Mouse (Mus musculus) spleen, adult 18-20 months (tissue): ENCODE results near the gene Tcp11.

Experiments used
- DNase-seq, 2 experiments: peaks; one replicate each; pipeline ENCODE4 v3.0.0; 2022; ENCODE audit warnings: mixed read lengths in 2 of 2

Tcp11 gene

GRCm38 (mm10) chr17:28080045-28080816 lies at the start of gene Tcp11:
Gene Tcp11 (minus strand): TSS chr17:28080639.
- peak; percentile 48 to 54 for DNase-seq

DNA sequence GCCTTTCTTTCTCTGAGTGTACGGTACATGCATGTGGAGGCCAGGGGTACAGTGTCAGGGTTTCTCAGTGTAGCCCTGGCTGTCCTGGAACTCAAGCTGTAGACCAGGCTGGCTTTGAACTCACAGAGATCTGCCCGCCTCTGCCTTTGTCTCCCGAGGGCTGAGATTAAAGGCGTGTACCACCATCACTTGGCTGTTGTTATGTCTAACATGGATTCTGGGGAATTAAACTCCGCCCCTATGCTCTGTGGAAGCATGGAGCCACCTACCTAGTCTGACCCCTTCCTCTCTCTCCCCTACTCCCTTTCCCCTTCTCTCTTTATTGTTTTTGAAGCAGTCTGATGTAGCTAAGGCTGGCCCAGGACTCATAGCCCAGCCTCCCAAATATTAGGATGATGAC lies 49.4 kb upstream of the Tcp11 start:
- DNase-seq, result no peak

DNA sequence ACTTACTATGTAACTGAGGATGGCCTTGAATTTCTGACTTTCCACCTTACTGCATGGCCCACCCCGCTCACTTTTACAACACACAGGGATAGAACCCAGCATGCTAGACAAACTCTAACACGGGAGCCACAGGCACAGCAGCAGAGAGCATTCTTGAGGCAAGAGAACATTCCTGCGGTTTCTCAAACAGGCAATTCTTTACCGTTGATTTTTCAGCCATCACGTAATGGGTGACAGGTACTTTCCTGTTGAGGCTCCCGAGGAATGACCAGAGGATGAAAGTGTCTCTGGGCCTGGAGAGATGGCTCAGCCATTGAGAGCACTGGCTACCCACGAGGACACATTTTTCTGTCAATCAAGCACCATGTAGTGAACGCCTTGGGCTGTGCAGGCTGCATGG lies 43.9 kb upstream of the Tcp11 start:
- no peak for DNase-seq

DNA sequence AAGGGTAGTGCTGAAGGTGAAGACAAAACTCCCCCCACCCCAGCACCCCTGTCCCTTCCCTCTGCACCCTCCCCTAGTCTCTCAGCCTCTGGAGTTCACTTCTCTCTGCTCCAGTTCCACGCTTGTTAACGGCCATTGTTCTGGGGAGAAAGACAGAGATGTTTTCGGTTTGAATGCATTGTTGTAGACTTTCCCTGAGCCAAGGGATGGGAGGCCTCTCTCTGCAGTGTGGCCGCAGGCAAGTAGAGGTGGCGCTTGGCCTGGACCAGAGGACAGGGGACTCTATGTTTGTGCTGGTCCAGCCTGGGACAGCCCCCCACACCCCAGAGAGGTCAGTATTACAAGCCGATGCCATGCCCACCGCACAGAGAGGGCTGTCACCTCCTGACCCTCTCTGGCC lies 43.2 kb upstream of the Tcp11 start:
- no peak for DNase-seq

DNA sequence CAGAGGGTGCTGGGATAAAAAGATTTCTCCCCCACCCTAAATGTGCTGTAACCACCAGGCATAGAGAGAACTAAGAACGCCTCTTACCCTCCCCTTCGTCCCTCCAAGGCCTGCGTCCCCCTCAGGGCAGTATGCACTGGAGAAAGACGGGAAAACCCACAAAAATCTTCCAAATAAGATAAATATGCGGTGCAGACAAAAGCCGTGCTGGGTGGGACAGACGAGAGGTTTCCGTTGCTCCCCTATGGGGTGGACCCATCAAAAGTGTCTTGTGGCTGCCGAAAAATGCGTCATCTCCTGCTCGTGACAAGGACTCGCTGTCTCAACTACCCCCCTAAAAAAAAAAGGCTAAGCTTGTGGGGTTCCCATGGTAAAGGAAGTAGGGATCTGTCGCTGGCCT lies 42.5 kb upstream of the Tcp11 start:
- DNase-seq, result no peak

GRCm38 (mm10) chr17:28120460-28120859 lies 40.0 kb upstream of the Tcp11 start:
- no peak for DNase-seq

GRCm38 (mm10) chr17:28117451-28118209 lies 37.2 kb upstream of the Tcp11 start:
- DNase-seq, result no peak

GRCm38 (mm10) chr17:28116335-28116734 lies 35.9 kb upstream of the Tcp11 start:
- no peak for DNase-seq

DNA sequence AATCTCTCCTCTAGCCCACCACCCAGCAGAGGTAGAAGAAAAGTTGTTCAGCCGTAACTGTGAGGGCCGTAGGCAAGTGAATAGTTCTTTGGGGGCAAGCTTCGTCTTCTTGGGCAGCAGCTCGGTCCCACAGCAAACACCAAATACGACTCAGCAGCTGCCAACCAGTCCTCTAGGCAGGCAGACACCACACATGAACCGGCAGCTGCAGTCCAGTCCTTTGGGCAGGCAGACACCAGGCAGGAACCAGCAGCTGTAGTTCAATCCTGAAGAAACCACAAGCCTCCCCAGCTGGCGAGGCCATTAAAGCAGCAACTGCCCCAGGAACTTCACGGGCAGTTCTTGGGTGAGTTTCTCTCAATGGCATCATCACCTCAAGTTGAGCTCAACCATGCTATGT lies 31.8 kb upstream of the Tcp11 start:
- DNase-seq, result no peak

DNA sequence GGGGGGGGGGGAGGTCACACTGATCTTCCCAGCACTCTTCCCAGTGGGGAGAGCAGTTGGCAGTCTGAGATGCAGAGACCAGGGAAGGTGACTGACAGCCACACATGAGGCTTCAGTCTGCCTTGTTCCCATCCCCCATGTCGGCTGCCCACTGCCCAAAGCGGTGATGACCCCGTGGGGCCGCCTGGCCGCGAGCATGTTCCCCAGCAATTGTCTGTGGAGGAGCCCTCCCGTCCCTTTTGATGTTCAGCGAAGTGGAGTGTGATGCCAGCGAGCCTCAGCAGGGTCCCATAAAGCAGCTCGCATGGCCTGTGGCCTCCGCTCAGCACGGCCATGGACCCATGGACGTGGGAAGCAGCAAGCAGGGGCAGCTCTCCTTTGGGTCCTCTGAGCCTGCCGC lies 26.8 kb upstream of the Tcp11 start:
- DNase-seq, result no peak

GRCm38 (mm10) chr17:28106352-28106751 lies 25.9 kb upstream of the Tcp11 start:
- no peak for DNase-seq

DNA sequence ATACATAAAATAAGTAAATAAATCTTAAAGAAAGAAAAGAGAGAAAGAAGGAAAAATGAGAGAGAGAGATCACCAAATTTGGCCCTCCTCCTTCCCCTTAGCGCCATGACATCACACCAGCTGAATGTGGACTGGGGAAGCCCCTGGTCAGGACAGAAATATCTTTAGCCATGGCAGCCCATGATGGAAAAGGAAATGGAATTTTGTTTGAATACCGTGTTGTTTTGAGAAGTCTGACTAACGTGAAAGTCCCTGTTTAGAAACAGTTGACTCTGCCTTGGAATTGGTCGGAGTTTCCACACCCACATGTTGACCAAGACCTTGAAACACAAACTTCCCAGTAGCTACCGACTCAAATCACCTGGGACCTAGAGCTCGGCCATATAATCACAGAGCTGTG lies 24.0 kb upstream of the Tcp11 start:
- no peak for DNase-seq

GRCm38 (mm10) chr17:28101902-28102319 lies 21.5 kb upstream of the Tcp11 start:
- no peak for DNase-seq

DNA sequence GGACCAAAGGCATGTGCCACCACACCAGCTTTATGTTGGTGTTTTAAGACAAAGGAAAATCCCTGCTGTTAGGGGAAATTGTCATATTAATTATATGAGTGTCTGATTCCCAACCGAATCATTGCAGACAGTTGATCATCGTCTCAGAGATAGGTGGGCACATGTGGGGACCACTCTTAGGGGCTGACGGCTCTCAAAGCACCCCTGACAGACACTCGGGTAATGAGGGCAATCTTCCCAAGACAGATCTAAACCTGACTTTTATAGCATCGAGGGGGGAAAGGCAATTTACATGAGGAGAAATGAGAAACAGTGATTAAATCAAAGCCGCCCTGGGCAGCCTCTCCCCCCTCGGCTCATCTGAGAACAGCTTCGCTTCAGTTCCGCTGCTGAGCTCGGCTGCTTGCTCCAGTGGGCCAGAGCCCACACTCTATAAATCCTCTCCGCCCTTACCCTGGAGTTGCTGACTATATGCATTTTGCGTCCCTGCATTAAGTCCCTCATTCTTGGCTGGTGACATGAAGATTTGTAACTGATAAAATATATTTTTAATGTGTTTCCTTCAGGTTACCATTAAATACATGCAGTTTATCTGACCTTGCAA lies 20.9 kb upstream of the Tcp11 start:
- no peak for DNase-seq

GRCm38 (mm10) chr17:28100669-28101068 lies 20.2 kb upstream of the Tcp11 start:
- DNase-seq, result no peak

DNA sequence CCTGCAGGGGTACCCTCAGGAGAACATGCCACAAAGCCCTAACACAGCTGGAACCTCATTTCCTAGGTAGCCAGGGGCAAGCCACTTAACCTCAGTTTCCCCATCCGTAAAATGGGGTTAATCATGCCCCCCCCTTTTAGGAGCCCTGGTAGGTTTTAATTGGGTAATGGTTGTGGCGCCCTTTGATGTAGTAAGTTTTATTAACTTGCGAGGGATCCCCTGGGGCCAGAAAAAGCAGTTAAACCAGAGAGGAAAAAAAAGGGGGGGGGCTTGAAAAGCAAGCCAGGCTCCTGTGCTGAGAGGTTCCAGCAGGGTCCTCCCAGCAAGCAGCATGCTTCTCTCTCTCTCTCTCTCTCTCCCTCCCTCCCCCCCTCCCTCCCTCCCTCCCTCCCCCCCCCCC lies 18.6 kb upstream of the Tcp11 start:
- DNase-seq, result no peak

DNA sequence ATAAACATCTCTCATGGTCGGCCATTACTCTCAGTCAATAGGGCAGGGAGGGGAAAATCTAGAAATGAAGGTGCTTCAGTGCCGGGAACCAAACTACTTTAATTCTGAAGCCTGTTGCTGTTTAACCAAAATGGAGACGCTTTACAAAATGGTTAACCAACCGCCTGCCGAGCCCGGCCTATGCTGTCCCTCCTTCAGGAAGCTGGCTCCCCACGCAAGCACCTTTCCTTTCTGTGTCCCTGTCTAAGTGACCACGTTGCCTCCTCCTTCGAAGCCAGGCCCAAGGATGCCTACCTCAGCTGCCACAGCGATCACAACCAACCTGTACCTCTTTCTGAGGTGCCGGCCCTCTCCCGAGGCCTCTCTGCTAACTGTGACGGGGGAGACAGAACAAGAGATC lies 16.9 kb upstream of the Tcp11 start:
- no peak for DNase-seq

DNA sequence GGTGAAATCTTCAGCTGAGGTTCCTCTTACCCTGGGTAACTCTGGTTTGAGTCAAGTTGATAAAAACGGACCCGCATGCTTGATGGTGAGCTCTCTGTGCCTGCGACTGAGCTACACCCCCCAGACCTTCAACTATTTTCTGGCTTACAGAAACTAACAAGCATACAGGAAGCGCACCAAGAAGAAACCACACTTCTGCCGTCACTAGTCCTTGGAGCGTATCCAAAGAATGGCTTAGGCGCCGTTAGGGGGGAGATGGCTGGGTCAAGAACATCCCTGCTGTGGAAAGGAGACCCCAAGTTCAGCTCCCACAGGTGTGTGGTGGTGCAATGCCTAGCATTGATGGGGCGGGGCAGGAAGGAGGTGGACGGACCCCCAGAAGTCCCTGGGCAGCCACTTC lies 16.0 kb upstream of the Tcp11 start:
- DNase-seq, result no peak

GRCm38 (mm10) chr17:28093837-28094236 lies 13.4 kb upstream of the Tcp11 start:
- DNase-seq, result no peak

DNA sequence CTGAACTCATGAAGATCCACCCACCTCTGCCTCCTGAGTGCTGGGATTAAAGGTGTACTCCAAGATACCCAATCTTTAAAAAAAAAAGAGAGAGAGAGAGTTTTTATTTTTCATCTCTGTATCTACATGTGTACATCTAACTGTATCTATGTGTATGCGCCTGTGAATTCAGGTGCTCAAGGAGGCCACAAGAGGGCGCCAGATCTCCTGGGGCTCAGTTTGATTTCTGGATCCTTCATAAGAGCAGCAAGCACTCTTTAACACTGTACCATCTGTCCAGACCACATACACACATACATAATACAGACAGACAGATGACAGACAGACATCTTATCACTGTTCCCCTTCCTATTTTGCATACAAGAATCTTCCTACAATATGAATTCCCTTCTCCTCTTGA lies 11.9 kb upstream of the Tcp11 start:
- no peak for DNase-seq

DNA sequence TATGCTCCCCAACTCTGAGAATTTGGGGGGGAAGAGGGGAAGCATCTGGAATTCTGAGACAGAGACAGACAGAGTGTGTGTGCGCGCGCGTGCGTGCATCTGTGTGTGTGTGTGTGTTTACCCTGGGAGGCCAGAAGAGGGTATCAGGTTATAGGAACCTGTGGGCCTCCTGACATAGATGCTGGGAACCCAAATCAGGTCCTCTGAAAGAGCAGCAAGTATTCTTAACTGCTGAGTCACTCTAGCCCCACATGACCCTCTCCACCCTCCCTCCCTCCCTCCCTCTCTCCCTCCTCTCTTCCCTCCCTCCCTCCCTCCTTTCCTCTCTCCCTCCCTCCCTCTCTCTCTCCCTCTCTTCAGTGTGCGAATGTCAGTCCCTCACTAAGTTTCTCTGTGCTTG lies 8.3 kb upstream of the Tcp11 start:
- no peak for DNase-seq

- DNase-seq, result no peak
Measured at GRCm38 (mm10) chr17:28087430-28087829, 7.0 kb upstream of the Tcp11 start.

- peak; percentile 80 to 90 for DNase-seq
Measured at GRCm38 (mm10) chr17:28084964-28085363, 4.5 kb upstream of the Tcp11 start.

DNA sequence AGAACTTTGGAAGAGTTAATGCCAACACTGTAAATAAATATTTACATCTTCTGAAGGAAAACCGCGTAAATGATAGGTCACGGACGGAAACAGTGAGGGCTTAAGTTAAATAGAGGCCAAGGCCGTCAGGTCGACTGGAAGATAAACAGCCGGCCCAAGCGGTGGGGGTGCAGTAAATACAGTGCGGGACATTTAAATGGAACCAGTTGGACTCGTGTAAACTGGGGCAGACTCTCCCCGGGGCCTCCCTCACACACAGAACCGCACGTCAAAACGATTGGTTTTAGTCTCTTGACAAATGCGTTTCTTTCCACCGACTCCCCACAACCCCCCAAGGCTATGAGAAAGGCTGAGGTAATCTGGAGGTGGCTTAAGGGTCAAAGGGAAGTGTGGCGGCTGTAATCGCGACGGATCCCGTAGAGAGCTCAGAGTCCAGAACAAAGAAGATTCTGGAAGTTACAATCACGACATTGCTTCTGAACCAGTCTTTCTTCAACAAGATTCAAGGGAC lies 4.0 kb upstream of the Tcp11 start:
- no peak for DNase-seq
